Mouse (Mus musculus) limb, embryonic 14.5 days (tissue): ENCODE measurements around the gene Otof. TPM values are rescaled to one million over a fixed set of nuclear protein-coding genes. Genes with fewer than 3 reads are reported as not detected.

Experiments used
- ATAC-seq: fragments of 200-750 bp; cut with Nextera tagmentation; 2 replicates; pipeline ENCODE4 v1.8.0; 2017; ENCODE audit warnings: low read depth, moderate number of reproducible peaks, moderate TSS enrichment; ENCODE audit not compliant: low FRiP score
- DNase-seq: peaks from one replicate; pipeline ENCODE4 v3.0.0-alpha.2; 2015; ENCODE audit warnings: low spot score
- H3K27ac ChIP-seq: fragments of 300-500 bp; sonication (generic); replicated peaks from 2 replicates; pipeline ENCODE4 v1.5.1; 2014; ENCODE audit warnings: low read depth, mild to moderate bottlenecking, low read length, moderate library complexity, mixed read lengths
- H3K27me3 ChIP-seq: fragments of 300-500 bp; sonication (generic); 2 replicates; pipeline ENCODE4 v1.6.1; 2014; ENCODE audit warnings: low read length, mixed read lengths; ENCODE audit not compliant: control insufficient read depth, insufficient read depth
- H3K36me3 ChIP-seq: fragments of 300-500 bp; sonication (generic); 2 replicates; pipeline ENCODE4 v1.6.1; 2014; ENCODE audit warnings: mild to moderate bottlenecking, low read length, moderate library complexity, mixed read lengths; ENCODE audit not compliant: control insufficient read depth, insufficient read depth
- H3K4me1 ChIP-seq: fragments of 300-500 bp; sonication (generic); 2 replicates; pipeline ENCODE4 v1.6.1; 2014; ENCODE audit warnings: antibody characterized with exemption, low read length, mixed read lengths; ENCODE audit not compliant: control insufficient read depth, insufficient read depth
- H3K4me2 ChIP-seq: fragments of 300-500 bp; sonication (generic); replicated peaks from 2 replicates; pipeline ENCODE4 v1.6.1; 2014; ENCODE audit warnings: low read depth, mild to moderate bottlenecking, low read length, moderate library complexity; ENCODE audit not compliant: severe bottlenecking
- H3K4me3 ChIP-seq: fragments of 300-500 bp; sonication (generic); replicated peaks from 2 replicates; pipeline ENCODE4 v1.5.1; 2014; ENCODE audit warnings: low read length
- H3K9ac ChIP-seq: fragments of 300-500 bp; sonication (generic); 2 replicates; pipeline ENCODE4 v1.6.1; 2014; ENCODE audit warnings: mild to moderate bottlenecking, low read depth, low read length, moderate library complexity; ENCODE audit not compliant: severe bottlenecking
- H3K9me3 ChIP-seq: fragments of 300-500 bp; sonication (generic); 2 replicates; pipeline ENCODE4 v1.6.1; 2016; ENCODE audit warnings: low read length; ENCODE audit not compliant: control insufficient read depth
- POLR2A ChIP-seq: fragments of 200-500 bp; IDR thresholded peaks from 2 replicates; pipeline ENCODE4 v1.8.0; 2012; ENCODE audit warnings: inconsistent platforms, mild to moderate bottlenecking, moderate library complexity, borderline replicate concordance; ENCODE audit not compliant: insufficient read depth, insufficient read length; ENCODE audit errors: extremely low read depth
- whole genome bisulfite sequencing: fragments of 180-500 bp; shearing (Covaris S2); extraction: QIAGEN DNeasy Blood & Tissue Kit; methylation state at CpG from one replicate; pipeline ENCODE4 v1.1.7; 2014; 5-methylcytosine and 5-hydroxymethylcytosine counted together
- polyA plus RNA-seq, 2 experiments: library from polyadenylated mRNA; depleted of rRNA in 1 of 2; stranded (reverse) in 1 of 2; unstranded in 1 of 2; fragments of >200 nt; fragmentation: Nextera tagmentation in 1 of 2; extraction: Ambion mirVana in 1 of 2; gene quantifications; 2 replicates each; pipeline versions ENCODE4 v1.2.1 to v1.2.3; 2012 to 2014

Gene Otof
- polyA plus RNA-seq, 2 experiments: 0.29 to 1.0 TPM

DNA sequence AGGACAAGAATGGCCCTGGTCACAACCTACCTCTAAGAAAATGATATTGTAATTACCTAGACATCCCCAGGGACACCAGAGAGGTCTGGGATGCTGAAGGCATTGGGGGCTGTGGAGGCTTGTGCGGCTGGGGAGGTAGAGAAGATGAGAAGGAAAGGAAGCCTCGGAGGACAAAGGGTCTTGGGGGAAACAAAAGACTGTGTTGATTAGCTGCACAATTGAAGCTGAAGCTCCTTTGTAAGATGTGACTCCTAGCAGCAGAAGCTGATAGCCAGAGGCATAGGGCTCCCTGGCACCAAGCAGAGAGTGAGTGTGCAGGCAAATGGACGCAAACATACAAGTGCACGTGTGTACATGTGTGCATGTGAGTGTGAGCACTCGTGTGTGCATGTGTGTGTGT is 45.1 kb downstream of the Otof start:
- Histone ChIP-seq H3K4me2 (no peak overlapping the region), H3K27ac (no peak overlapping the region), H3K9ac (no peak overlapping the region), H3K27me3 (no peaks in the 10 kb centered on the region), H3K4me1 (no peaks in the 10 kb centered on the region), H3K36me3 (no peaks in the 10 kb centered on the region), H3K4me3 (no peak overlapping the region), H3K9me3 (no peaks in the 10 kb centered on the region)
- ATAC-seq: no peak
- 76% methylated on average over 5 of the region's 5 CpGs for WGBS
- DNase-seq: no peak
- TF ChIP-seq POLR2A: no peak

DNA sequence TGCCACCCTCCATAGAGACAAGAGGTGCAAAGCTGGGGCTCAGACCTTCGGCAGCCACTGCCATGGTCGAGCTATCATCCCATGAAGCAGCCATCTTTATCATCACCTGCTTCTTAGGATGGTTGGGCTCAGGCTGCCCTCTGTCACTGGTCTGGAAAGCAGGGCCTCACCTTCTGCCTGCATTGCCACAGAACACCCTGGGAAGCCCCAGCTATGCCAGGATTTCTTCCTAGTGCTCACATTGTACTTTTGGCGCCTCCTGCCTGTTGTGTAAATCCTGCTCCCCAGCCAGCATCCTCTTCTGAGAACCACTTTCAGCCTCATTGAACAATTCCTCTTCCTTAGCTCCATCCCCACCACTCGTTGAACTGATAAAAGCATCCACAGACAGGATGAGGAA is 45.9 kb downstream of the Otof start:
- Histone ChIP-seq H3K9ac (no peak overlapping the region), H3K27ac (no peak overlapping the region), H3K4me1 (no peaks in the 10 kb centered on the region), H3K9me3 (no peaks in the 10 kb centered on the region), H3K36me3 (no peaks in the 10 kb centered on the region), H3K4me2 (no peak overlapping the region), H3K27me3 (no peaks in the 10 kb centered on the region), H3K4me3 (no peak overlapping the region)
- 81% methylated on average over 4 of the region's 4 CpGs for WGBS
- TF ChIP-seq POLR2A: no peak
- DNase-seq (no peak), ATAC-seq (no peak)

DNA sequence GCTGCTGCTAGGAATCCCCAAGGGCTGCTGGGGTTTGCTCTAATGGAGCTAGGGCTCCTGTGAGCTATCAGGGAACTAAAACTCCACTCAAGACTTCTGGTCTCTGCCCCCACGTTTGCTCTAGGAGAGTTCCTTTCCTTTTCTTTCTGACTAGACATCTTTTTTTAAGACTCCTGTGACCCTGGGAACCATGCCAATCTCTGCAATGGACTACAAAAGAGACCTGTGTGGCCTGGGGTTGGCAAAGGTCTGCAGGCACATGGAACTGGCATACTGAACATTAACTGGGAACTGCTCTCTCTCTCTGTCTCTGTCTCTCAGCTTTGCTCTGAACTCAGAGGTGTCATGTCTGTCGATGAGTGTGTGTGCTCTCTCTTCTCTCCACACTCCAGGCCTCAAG is 46.4 kb downstream of the Otof start:
- no peak for ATAC-seq

DNA sequence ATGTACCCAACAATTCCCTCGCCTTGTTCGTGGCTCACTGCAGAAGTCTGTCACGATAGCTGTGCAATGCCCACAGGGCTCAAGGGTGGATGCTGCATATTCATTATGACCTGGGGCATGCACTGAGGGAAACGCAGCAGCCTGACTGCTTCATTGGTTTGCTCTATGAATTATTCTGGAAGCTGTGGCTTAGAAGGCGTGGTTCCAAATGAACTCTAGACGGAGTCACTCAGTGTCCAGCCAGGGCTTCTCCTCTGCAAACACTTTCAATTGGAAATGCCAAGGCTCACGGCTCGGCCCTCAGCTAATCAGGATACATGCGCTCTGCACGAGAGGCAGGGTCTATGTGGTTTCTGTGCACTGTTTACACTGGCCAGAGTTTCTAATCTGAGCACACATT is 50.2 kb downstream of the Otof start:
- TF ChIP-seq POLR2A: no peak
- ATAC-seq (no peak), DNase-seq (no peak)
- H3K4me3 ChIP-seq: no peak overlapping the region
- no peaks in the 10 kb centered on the region for H3K4me1 ChIP-seq
- no peaks in the 10 kb centered on the region for H3K27me3 ChIP-seq
- no peak overlapping the region for H3K27ac ChIP-seq
- no peaks in the 10 kb centered on the region for H3K9me3 ChIP-seq
- no peak overlapping the region for H3K9ac ChIP-seq
- no peaks in the 10 kb centered on the region for H3K36me3 ChIP-seq
- 69% methylated on average over 10 of the region's 10 CpGs for WGBS
- no peak overlapping the region for H3K4me2 ChIP-seq

More for the DNA sequence above, 46.4 kb downstream of the Otof start:
- 53% methylated on average over 2 of the region's 2 CpGs for WGBS
- Histone ChIP-seq H3K9me3 (no peaks in the 10 kb centered on the region), H3K27me3 (no peaks in the 10 kb centered on the region), H3K9ac (no peak overlapping the region), H3K27ac (no peak overlapping the region), H3K4me3 (no peak overlapping the region), H3K4me1 (no peaks in the 10 kb centered on the region), H3K4me2 (no peak overlapping the region), H3K36me3 (no peaks in the 10 kb centered on the region)
- no peak for TF ChIP-seq POLR2A
- DNase-seq: no peak

DNA sequence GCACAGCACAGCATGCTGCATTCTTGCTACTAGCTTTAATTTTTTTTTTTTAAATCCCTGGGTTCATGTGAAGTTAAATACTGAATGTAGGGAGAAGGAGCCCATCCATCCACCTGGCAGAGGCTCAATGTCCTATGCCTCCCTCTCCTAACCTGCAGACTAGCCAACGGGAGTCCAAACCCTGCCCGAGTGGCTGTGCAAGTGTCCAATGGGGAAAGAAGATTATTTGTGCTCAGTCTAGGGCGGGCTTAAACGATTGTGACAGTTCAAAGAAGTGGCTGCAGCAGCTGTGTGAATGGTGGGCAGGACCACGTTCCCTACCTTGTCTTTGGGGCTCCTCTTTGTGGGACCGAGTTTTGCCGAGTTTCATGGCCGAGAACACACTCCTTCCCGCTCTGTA is 54.9 kb downstream of the Otof start:
- H3K4me2 ChIP-seq: no peak overlapping the region
- no peaks in the 10 kb centered on the region for H3K4me1 ChIP-seq
- H3K4me3 ChIP-seq: no peak overlapping the region
- ATAC-seq (no peak), DNase-seq (no peak)
- H3K36me3 ChIP-seq: no peaks in the 10 kb centered on the region
- no peak overlapping the region for H3K9ac ChIP-seq
- no peaks in the 10 kb centered on the region for H3K27me3 ChIP-seq
- no peaks in the 10 kb centered on the region for H3K9me3 ChIP-seq
- H3K27ac ChIP-seq: no peak overlapping the region
- WGBS: 22% methylated on average over 9 of the region's 9 CpGs
- no peak for TF ChIP-seq POLR2A

DNA sequence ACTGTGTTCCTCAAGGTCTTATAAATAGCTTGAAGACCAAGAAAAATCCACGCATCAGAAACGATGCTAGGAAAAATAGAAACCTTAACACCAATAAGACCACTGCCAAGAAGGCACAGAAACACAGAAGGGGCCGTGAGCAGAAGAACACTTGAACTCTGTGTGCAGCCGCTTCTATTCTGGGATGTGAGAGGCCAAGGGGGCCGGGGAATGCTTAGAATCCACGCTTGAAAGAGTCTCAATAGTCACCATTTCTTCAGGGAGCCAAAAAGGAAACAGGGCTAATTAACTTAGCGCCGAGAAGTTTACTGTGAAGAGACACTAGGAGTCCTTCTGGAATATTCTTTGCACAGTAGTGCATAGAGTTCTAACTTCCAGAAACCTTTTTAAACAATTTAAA is 60.6 kb downstream of the Otof start:
- DNase-seq (peak; percentile 32), ATAC-seq (no peak)
- Histone ChIP-seq H3K27ac (no peak overlapping the region), H3K9me3 (no peaks in the 10 kb centered on the region), H3K4me2 (no peak overlapping the region), H3K27me3 (no peaks in the 10 kb centered on the region), H3K9ac (no peak overlapping the region), H3K4me1 (no peaks in the 10 kb centered on the region), H3K36me3 (no peaks in the 10 kb centered on the region), H3K4me3 (no peak overlapping the region)
- WGBS: 46% methylated on average over 8 of the region's 8 CpGs
- no peak for TF ChIP-seq POLR2A
